Mouse (Mus musculus) small intestine, adult 2 months (tissue): Measurements from ENCODE around the gene Chrng.

Experiments
- CTCF ChIP-seq: fragments of 200-500 bp; IDR thresholded peaks from 2 replicates; pipeline ENCODE4 v1.5.1; 2012; ENCODE audit warnings: low read depth, mild to moderate bottlenecking, control low read depth, inconsistent platforms, low read length, moderate library complexity, mixed read lengths; ENCODE audit not compliant: insufficient replicate concordance, insufficient read length; ENCODE audit errors: extremely low read depth
- POLR2A ChIP-seq: fragments of 200-500 bp; IDR thresholded peaks from 2 replicates; pipeline ENCODE4 v1.6.1; 2012; ENCODE audit warnings: low read depth, mild to moderate bottlenecking, control low read depth, inconsistent platforms, low read length, moderate library complexity

GRCm38 (mm10) chr1:87243021-87243420 is 38.6 kb downstream of the Chrng start:
- TF ChIP-seq CTCF (no peak), POLR2A (no peak)
